Mouse (Mus musculus) cerebellum, adult 9-11 months (tissue): ENCODE data around the gene Bag3.
"Not testable (repeated sequence)": the region's sequence is repeated elsewhere in the genome, so short reads cannot be mapped to it uniquely, and the experiment has no call there.

Source experiments
- DNase-seq: peaks from one replicate; pipeline ENCODE4 v3.0.0; 2022

Gene Bag3

DNA sequence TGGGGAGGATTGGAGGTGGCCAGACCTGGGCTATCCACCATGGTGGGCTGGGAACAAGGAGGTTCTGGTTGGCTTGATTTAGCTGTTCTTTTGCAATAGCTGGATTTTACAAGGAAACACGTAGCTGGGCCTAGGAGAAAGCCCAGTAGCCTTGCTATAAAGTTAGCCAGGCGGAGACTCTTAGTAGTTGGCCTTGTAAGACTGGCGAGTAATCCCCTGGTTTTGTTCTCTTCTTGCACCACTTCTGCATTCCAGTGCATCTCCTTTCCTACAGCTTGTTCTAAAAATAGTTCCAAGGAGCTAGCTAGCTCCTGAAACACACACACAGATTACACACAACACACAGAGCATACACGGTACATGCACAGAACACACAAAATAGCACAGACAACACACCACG is 15.4 kb downstream of the Bag3 start:
- no peak for DNase-seq

DNA sequence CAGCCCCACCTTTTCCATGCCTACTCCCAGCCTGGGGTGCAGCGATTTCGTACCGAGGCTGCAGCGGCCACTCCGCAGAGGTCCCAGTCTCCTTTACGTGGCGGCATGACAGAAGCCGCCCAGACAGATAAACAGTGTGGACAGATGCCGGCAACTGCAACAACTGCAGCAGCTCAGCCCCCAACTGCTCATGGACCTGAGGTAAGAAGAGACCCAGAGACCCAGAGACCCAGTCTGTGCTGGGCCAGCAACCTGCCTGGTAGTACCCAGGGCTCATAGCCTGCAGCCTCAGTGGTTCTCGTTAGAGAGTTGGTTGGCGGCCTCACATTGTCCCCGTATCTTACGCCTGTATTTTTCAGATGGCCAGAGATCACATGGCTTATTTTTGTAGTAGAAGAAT is 16.7 kb downstream of the Bag3 start:
- DNase-seq, result no peak

DNA sequence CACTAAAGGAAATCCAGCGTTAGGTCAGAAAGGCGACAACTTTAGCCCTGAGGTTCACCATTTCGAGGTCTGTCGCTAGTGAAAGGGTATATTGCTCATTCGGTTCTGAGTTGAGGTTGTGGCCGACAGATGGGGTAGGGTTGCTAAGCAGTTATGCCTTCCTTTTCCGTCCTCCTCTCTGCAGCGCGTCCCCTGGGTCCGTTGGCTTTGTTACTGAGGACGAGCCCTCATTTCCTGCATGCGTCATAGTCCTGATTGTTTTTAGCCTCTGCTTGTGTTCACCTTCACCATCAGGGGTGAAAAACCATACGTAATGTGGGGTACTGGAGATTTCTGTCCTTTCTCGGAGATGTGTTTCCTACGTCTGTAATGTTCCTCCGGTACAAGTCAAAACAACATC is 17.3 kb downstream of the Bag3 start:
- DNase-seq, result no peak

DNA sequence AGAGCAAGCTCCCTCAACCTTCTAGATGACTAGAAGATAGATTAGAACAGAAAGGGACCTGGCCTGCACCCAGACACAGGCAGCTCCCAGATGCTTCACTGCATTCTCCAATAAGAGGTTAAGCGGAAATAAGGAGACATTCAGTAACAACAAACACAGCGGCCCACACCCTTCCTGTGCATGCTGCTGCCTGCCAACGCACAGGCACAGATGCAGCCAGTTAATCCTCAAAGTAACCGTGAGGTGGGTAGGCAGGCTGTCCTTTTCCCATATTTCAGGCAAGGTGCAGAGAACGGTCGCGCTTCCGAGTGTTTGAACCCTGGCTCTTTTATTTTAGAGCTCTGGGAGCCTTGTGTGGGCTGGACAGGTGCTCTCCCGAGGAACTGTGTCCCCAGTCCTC is 17.8 kb downstream of the Bag3 start:
- no peak for DNase-seq

DNA sequence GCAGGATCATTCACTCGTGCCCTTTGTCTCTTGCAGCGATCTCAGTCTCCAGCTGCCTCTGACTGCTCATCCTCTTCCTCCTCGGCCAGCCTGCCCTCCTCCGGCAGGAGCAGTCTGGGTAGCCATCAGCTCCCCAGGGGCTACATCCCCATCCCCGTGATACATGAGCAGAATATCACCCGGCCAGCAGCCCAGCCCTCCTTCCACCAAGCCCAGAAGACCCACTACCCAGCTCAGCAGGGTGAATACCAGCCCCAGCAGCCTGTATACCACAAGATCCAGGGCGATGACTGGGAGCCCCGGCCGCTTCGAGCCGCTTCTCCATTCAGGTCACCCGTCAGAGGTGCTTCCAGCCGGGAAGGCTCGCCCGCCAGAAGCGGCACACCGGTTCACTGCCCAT is 18.4 kb downstream of the Bag3 start:
- DNase-seq, result no peak

DNA sequence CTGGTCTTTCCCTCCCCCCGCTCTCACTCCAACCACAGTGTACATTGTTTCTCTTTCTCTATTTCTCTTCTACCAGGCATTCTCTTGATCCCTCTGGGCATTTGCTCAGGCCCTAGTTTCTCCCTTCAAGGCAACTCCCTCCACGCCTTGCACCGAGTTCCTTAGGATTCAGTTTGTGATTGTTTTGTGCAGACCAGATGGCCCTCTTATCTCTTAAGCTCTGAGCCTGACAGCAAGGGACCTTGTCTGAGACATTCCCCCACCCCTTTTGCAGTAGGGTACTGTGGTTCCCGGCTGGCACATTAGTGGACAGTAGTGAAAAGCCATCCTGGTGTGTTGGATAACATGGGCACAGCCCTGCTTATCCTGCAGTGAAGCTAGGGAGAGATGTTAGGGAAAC is 19.1 kb downstream of the Bag3 start:
- no peak for DNase-seq

DNA sequence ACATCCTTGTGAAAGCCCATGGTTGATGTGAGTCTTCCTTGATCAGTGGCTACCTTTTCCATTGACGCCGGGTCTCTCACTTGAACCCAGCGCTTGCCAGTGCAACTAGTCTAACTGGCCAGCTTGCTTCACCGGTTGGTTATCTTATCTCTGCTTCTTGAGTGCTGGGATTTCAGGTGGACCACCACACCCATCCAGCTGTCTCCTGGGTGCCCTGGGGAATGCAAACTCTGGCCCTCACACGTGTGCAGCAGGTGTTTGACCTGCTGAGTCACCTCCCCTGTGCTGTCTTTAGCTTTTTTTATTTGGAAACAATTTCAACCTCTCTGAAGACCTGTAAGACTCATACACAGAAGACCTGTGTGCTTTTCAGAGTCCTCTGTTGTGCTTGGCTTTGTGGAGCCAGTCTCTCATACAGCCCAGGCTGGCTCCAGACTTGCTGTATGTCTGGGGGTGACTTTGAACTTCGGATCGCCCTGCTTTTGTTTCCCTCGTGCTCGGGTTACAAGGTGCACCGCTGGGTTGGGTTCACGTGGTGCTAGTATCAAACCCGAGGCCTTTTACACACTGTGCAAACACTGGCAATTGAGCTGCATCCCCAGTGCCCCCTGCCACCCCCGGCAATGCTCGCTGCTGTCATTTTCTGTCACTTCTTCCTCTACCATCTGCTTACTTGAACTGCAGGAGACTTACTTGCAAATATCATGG is 19.9 kb downstream of the Bag3 start:
- DNase-seq, result no peak

DNA sequence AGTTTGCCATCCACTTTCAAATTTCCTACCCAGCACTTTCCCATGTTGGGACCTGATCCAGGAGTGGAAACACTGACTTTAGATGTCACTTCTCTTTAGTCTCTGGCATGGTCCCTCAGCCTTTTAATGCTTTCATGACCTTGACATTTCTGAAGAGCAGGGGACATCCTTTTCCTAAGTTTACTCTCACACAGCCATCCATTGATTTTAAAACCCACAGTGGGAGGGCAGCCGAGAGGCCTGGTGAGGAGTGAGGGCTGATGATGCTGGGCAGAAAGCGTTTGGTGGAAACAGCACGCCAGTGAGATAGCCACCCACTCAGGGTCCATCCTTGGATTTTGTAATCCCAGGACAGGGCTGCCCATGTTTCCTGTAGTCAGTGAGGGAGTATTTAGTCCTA is 20.5 kb downstream of the Bag3 start:
- DNase-seq, result no peak

DNA sequence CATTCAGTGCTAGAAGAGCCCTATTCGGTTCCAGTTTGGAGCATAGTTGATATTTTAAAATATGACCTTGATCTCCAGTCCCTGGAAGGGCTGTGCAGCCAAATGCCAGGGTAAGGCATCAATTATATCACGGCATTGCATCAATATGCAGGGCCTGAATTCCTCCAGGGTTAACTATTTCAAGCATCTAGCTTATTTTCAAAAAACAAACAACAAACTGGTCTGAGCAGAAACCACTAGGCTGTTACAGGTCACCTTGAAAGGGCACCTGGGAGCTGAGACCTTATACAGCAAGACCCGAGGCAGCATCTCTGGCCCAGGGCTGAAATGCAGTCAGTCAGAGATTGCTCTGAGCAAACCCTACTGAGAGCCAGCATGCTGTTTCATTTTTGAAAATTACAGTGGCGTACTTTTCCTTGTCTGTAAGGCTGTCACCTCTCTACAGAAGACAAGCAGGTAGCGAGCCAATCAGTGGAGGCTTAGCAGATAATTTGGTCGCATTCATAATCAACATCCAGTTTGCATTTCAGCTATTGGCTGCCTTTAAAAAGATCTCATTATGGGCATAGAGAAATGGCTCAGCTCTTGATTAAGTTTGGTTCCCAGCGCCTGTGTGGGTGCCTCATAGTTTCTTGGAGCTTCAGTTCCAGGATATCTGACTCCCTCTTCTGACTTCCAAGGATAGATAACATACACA is 21.3 kb downstream of the Bag3 start:
- no peak for DNase-seq

DNA sequence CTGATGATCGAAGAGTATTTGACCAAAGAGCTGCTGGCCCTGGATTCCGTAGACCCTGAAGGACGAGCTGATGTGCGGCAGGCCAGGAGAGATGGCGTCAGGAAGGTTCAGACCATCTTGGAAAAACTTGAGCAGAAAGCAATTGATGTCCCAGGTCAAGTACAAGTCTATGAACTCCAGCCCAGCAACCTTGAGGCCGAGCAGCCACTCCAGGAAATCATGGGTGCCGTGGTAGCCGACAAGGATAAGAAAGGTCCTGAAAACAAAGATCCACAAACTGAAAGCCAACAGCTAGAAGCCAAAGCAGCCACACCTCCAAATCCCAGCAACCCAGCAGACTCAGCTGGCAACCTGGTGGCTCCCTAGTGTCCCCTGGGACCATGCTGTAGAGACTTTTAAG is 22.6 kb downstream of the Bag3 start:
- no peak for DNase-seq

DNA sequence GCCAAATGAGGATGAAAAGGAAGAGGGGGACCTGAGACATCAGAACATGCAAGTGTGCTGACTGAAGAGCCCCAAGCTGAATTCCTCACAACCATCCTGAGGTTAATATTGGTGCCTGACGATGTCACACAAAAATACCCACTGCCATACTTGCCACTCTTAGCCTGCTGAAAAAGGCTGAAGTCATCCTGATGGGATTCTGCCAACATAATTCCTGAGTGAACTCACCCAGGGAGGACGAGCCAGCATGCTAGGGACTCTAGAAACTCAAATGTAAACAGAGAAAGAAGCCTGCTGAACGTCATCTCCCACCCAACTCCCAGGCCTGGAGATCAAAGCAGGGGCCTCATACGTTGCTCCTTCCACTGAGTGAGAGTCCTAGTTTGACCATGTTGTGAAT is 25.7 kb downstream of the Bag3 start:
- no peak for DNase-seq

DNA sequence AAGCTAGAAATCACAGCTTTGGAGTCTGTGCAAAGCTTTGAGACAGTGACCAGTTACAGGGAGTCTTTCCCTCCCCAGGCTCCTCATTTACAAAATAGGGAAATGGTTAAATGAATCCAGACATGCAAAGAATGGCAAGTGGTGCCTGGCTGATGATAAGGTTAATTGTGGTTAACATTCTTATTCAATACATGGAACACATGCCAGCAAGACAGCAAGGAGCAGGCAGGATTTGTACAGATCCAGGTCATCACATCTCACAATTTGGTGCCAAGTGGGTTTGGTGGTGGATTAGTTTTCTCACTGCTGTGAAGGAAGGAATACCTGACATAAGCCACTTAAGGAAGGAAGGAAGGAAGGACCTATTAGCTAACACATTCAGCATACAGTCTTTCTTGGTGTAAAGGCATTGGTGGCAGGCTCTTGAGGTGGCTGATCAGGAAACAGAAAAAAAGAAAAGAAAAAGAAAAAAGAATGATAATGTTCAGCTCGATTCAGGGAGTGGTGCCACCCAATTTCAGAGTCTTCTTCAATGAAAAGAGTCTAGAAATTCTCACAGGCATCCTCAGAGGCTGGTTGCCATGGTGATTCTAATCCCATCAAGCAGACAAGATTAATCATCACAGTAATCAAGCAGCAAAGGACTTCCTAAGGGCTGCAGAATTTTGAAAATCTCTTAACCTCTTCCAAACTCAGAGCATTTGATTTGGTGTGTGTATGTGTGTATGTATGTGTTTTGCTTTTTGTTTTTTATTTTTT is 27.1 kb downstream of the Bag3 start:
- DNase-seq, result no peak

DNA sequence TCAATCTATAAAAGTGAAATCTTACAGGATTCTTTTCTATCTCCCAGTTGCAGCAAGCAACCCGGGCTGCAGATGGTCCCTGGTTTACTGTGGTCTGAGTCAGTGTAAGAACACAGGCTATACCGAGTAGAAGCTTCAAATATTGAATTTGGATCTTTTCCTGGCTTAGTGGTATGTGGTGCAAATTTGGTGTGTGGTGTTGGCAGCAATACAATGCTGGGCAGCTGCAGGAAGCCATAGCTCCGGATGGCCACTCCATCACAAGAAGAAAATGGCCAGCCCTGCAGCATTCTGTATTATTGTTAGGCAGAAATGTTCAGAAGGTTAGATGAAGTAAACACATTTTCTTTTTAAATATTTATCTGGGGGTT is 27.7 kb downstream of the Bag3 start:
- DNase-seq, result no peak

DNA sequence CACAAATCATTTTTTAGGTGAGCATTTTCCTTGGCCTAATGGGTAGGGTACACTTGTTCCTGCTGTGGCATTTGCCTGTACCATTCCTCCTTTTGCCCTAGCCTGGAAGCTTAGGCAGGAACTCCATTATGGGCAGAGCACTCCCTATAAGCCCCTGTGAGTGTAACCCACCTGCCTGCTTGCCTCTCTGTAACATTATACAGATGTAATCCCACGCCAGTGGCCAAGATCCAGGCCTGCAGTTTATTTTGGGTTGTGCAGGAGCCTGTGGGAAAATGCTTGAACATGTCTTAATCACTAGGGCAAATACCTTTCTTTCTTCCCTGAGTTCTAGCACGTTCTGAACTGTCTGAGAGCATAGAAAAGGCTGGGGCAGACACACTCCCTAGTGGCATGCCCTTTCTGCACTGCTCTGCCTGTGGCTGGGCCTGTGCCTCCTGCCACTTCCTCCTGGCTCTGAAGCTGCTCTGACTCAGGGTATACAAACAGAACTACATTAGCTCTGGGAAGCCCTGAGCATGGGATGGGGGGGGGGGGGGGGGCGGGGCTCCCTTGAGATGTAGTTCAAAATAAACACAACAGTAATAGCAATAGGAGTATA is 29.8 kb downstream of the Bag3 start:
- no peak for DNase-seq

DNA sequence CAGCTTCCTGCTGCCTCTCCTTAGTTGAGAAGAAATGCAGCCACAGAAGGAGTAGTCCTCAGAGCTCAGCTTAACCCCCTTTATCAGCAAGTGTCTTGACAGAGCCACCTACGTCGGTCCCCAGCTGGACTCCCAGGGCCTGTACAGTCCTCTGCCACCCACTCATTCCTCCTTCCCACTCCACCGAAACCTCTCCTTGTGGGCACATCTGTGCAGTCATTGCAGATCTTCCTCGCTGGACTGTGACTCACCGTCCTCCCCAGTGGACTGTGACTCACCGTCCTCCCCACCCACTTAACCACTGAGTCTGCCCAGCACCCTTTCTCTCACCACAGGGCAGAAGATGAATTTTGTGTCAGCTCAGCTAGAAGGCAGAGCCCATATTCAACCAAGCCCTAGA is 31.1 kb downstream of the Bag3 start:
- no peak for DNase-seq

DNA sequence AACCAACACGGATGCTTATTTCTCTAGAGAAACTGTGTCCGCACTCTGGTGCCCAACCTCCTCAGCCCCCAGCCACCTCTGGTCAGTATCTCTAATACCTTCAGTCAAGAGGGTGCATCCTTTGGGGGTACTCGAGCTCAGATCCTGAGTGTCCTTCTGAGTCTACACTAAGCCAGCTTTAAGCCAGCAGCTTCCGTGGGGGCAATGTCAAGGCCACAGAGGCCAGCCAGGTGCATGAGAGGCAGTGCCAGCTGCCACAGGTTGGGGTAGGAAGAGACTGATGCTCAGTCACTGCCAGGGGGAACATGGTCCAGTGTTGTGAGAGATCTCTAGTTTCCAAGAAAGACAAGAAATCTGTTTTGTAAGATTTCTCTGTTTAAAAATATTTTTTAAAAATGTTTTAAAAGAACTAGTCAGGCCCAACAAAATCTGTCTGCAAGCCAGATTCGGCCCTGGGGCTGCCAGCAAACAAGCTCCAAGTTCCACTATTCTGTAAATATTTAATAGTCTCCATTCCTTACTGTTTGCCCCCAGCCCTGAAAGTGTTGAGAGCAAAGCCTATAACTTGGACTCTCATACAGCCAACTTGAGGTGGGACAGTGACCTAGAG is 31.8 kb downstream of the Bag3 start:
- DNase-seq, result no peak

DNA sequence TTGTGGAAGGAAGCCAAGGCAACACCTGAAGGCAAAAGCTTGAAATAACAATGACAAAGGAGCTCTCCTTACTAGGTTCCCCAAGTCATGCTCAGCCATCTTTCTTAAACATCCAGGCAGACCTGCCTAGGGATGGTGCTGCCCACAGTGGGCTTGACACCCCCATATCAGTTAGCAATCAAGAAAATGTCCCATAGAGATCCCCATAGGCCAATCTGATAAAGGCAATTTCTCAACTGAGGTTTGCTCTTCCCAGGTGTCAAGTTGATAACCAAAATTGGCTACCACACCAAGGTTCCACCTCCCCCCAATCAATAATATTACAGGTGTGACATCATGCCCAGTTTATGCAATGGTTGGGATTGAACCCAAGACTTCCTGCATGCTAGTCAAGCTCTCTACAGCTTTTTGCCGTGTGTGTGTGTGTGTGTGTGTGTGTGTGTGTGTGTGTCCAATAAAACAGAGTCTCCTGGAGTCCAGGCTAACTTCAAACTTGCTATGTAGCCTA is 33.6 kb downstream of the Bag3 start:
- DNase-seq, result no peak

DNA sequence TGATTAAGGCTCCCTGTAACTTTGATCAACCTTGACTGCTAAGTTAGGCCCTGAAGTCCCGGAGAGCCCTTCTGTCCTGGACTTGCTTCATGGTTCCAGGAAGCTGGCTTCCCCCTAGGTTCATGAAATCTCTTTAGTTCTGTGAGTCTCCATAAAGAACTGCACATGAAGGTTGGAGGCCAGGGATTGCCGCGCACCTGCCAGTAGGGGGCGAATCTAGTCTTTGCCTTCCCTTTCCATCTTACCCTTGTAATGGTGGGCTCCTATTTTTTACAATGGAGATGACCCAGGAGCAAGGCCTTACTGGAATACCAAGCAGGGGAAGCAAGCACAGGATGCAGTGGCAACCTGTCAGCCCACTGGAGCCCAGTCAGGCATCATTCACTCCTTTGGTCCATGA is 40.0 kb downstream of the Bag3 start:
- no peak for DNase-seq

DNA sequence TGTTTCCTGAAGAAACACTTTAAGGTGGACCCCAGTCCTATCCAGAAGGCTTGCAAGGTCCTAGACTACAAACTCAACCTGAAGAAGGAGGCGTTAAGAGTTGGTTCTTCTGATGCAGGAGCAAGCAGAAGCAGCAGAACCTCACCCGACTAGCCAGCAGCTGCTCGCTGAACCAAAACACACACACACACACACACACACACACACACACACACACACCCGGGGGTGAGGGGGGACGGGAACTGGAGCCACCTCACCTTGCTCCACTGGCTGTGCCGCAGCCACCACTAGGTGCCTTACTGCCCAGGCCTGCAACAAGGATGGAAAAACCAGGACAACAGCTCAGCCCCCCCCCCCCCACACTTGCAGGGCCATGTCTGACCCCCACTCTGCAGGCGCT is 42.9 kb downstream of the Bag3 start:
- DNase-seq, result no peak

DNA sequence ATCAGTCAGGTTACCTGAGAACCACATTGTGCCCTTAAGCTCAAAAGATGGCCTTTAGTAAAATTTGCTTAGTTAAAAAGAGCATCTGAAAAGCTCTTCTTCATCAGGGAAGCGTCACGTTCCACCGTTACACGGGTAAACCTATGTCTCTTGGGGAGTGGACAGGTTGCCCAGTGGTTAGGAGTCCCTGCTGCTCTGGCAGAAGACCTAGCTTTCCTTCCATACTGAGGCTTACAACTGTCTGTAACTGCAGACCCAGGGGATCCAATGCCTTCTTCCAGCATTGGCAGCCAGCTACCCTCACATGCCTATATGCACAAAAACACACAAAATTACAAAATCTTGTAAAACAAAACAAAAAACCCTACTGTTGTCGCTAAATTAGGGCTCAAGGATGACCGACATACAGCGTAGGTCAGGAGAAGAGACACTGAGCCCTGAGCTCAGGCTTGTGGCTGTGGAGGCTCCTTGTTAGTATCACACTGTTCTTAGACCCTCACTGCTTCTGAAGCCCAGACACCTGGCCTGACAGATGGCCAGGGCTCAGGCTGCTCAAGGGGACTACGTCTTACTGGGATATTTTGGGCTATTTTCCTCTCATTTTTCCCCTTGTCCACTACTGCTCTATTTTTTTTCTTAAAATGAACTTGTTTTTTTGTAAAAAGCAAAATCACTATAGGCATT is 44.3 kb downstream of the Bag3 start:
- peak; percentile 88 for DNase-seq

DNA sequence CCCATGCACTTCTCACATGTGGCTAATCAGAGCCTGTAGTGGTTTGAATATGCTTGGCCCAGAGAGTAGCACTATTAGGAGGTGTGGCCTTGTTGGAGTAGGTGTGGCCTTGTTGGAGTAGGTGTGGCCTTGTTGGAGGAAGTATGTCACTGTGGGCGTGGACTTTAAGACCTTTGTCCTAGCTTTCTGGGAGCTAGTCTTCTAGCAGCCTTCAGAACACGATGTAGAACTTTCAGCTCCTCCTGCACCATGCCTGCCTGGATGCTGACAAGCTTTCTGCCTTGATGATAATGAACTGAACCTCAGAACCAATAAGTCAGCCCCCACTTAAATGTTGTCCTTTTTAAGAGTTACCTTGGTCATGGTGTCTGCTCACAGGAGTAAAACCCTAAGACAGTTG is 46.0 kb downstream of the Bag3 start:
- not testable (repeated sequence) for DNase-seq

DNA sequence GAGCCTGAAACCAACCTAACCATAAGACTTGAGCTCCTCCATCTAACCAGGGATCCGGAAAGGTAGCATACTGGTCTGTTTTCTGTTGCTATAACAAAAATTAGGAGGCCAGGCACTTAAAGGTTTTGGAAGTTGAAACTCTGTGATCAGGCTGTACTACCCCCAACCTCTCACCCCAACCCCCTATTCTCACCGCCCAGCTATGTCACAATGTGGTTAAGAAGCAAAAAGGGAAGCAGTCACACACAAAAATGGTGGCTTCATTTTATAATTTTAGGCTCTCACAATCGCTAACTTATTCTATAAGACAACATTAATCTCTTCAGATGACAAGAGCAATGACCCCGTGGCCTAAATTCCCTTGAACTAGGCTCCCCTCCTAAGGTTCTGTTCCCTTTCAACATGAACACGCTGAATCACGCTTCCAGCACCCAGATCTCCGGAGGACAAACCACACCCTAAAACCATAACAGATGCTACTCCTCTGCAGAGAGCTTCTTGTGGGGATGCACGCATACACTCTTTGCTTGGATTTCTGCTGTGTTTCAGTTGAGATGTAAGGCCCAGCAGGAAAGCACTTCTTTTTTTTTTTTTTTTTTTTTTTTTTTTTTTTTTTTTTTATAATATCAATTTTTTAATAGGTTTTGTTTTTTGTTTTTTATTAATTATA is 46.7 kb downstream of the Bag3 start:
- no peak for DNase-seq
